Mouse (Mus musculus) lung, embryonic 14.5 days (tissue): ENCODE results near the gene Ptpn13. TPM values are rescaled to one million over a fixed set of nuclear protein-coding genes. Genes with fewer than 3 reads are reported as not detected.

ENCODE experiments used
- ATAC-seq: fragments of 200-750 bp; cut with Nextera tagmentation; 2 replicates; pipeline ENCODE4 v1.8.0; 2017; ENCODE audit warnings: mild to moderate bottlenecking, moderate TSS enrichment, moderate library complexity; ENCODE audit not compliant: insufficient read depth
- DNase-seq: peaks from one replicate; pipeline ENCODE4 v3.0.0-alpha.2; 2015
- H3K27ac ChIP-seq: fragments of 300-500 bp; sonication (generic); 2 replicates; pipeline ENCODE4 v1.5.1; 2014; ENCODE audit warnings: low read depth, mild to moderate bottlenecking, moderate library complexity
- H3K27me3 ChIP-seq: fragments of 300-500 bp; sonication (generic); 2 replicates; pipeline ENCODE4 v1.6.1; 2014; ENCODE audit warnings: low read length, control low read depth; ENCODE audit not compliant: insufficient read depth
- H3K36me3 ChIP-seq: fragments of 300-500 bp; sonication (generic); 2 replicates; pipeline ENCODE4 v1.6.1; 2014; ENCODE audit warnings: control low read depth; ENCODE audit not compliant: insufficient read depth
- H3K4me1 ChIP-seq: fragments of 300-500 bp; sonication (generic); 2 replicates; pipeline ENCODE4 v1.6.1; 2014; ENCODE audit warnings: antibody characterized with exemption, control low read depth; ENCODE audit not compliant: insufficient read depth
- H3K4me2 ChIP-seq: fragments of 300-500 bp; sonication (generic); 2 replicates; pipeline ENCODE4 v1.6.1; 2014; ENCODE audit warnings: mild to moderate bottlenecking
- H3K4me3 ChIP-seq: fragments of 300-500 bp; sonication (generic); 2 replicates; pipeline ENCODE4 v1.5.1; 2014; ENCODE audit warnings: low read depth, low read length
- H3K9ac ChIP-seq: fragments of 300-500 bp; sonication (generic); 2 replicates; pipeline ENCODE4 v1.6.1; 2014
- H3K9me3 ChIP-seq: fragments of 300-500 bp; sonication (generic); 2 replicates; pipeline ENCODE4 v1.6.1; 2016; ENCODE audit warnings: low read depth, low read length, control low read depth
- CTCF ChIP-seq: IDR thresholded peaks from 2 replicates; pipeline ENCODE4 v1.5.1; 2016; ENCODE audit warnings: antibody characterized with exemption, low read depth
- WGBS: fragments of 180-500 bp; shearing (Covaris S2); extraction: QIAGEN DNeasy Blood & Tissue Kit; methylation state at CpG from one replicate; pipeline ENCODE4 v1.1.7; 2014; 5-methylcytosine and 5-hydroxymethylcytosine counted together
- polyA plus RNA-seq: library from polyadenylated mRNA; unstranded; fragments of >200 nt; fragmentation: Nextera tagmentation; extraction: Ambion mirVana; gene quantifications from 2 replicates; pipeline ENCODE4 v1.2.1, GENCODE M21; 2014

Ptpn13 gene
- 15.7 and 16.2 TPM in 2 replicates for polyA plus RNA-seq

DNA sequence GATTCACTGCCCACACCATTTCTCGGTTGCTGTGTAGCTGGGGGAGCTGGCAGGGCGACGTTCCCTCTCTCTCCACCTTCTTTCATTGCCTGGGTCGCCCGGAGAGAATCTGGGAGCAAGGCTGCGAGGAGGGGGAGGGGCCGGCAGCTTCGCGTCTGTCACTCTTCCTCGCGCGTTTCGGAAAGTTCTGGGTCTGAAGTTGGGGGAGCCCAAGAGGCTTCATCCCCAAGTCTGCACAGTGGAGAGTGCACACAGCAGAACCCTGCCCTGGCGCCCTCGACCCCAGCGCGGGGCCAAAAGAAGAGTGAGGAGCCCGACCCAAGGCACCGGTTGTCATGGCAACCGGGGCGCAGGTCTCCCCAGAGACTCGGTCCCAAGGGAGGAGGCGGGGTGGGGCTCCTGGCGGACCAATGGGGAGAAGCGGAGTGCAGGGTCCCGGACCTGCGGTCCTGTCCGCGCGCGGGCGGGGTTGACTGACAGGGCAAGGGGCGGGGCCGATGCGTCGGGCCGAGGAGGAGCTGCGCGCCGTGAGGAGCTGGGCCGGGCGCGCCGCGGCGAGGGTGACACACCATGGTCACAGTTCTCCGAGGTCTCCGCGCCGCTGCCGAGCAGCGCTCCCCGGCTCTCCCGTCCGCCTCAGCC, at the start of gene Ptpn13:
Ptpn13 (plus strand) TSS at position 515 of the 642 bp plus-strand sequence.
- H3K4me3 ChIP-seq: peak within 1 kb of the TSS; percentile 84
- H3K36me3 ChIP-seq: no peaks in the 10 kb centered on the region
- DNase-seq (peak; percentile 97), ATAC-seq (peak; percentile 99)
- WGBS: 2% methylated on average over 43 of the region's 55 CpGs
- H3K9ac ChIP-seq: peak within 1 kb of the TSS; percentile 85
- H3K27me3 ChIP-seq: no peaks in the 10 kb centered on the region
- H3K27ac ChIP-seq: peak within 1 kb of the TSS; percentile 80
- TF ChIP-seq CTCF: no peak; the same call in 1 of the 2 replicates
- peak within 1 kb of the TSS; percentile 79 for H3K4me2 ChIP-seq
- H3K4me1 ChIP-seq: peaks cover 12% of the 10 kb centered on the region
- no peaks in the 10 kb centered on the region for H3K9me3 ChIP-seq

DNA sequence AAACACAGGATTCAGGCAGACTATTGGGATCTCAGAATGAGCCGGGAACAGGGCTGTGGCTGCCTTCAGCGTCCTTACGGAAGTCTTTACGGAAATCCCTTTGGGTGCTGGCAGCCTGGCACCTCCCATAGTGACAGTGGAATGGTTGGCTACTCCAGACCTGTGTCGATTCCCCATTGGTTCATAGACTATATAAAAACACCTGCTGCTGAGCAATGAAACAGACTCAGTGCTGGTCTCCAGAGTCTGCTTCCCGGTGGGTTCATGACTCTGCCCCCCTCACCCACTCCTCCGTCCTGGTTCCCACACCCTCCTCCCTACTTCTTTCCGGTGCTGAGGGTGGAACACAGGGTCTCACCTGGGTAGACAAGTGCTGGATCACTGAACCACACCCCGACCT, 49.8 kb upstream of the Ptpn13 start:
- ATAC-seq: no peak
- Histone ChIP-seq H3K36me3 (no peaks in the 10 kb centered on the region), H3K4me3 (no peak overlapping the region), H3K27me3 (no peaks in the 10 kb centered on the region), H3K4me2 (no peak overlapping the region), H3K9ac (no peak overlapping the region), H3K4me1 (no peaks in the 10 kb centered on the region), H3K9me3 (no peaks in the 10 kb centered on the region), H3K27ac (no peak overlapping the region)
- WGBS: 84% methylated on average over 9 of the region's 9 CpGs
- DNase-seq: no peak
- no peak for TF ChIP-seq CTCF

DNA sequence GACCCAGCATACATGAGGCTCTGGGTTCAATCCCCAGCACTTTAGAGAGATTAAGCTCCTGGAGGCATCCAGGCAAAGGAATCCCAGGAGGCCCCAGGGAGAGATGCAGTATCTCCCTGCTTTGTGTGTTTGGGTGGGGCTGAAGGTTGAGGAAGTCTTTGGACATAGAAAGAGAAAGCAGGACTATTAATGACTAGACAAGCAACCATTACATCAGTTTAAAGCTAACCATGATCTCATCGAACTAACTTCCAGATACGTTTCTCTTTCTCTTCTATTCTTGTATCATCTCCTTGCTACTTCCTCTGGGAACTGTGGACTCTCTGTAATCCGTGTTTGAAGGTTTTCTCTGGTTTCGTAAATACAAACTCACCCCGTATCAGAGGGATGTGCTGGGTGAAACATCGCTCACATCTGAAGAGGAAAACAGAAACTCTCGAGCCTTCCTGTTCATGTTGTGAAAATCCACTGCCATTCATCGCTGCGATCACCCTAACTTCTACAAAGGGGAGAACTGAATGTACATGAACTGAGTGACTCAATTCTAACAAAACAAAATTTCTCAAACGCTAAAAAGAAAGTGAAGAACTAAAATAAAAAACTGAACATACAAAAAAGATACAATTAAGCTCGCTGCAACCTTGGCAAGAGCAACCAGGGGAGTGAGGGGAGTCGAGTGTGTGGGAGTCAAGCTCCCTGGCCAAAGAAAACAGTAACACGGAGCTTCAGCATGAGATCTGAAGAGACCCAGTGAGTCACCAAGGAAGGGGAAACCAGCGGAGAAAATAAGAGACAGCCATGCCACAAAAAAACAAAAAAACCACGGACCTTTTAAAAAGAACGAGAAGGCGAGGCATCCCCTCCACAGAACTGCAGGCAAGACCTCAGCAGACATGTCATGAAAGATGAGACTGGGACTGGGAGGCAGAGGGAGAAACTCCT, 48.4 kb upstream of the Ptpn13 start:
- Histone ChIP-seq H3K9me3 (no peaks in the 10 kb centered on the region), H3K9ac (no peak overlapping the region), H3K4me2 (0 out of 2 replicates have a peak overlapping the region, but pooled peaks have one; percentile 1), H3K36me3 (no peaks in the 10 kb centered on the region), H3K27me3 (no peaks in the 10 kb centered on the region), H3K4me1 (no peaks in the 10 kb centered on the region), H3K4me3 (no peak overlapping the region), H3K27ac (peak overlapping the region; percentile 33; the same call in 1 of the 2 replicates)
- DNase-seq (peak; percentile 36), ATAC-seq (no peak)
- TF ChIP-seq CTCF: no peak
- WGBS: 48% methylated on average over 17 of the region's 17 CpGs

DNA sequence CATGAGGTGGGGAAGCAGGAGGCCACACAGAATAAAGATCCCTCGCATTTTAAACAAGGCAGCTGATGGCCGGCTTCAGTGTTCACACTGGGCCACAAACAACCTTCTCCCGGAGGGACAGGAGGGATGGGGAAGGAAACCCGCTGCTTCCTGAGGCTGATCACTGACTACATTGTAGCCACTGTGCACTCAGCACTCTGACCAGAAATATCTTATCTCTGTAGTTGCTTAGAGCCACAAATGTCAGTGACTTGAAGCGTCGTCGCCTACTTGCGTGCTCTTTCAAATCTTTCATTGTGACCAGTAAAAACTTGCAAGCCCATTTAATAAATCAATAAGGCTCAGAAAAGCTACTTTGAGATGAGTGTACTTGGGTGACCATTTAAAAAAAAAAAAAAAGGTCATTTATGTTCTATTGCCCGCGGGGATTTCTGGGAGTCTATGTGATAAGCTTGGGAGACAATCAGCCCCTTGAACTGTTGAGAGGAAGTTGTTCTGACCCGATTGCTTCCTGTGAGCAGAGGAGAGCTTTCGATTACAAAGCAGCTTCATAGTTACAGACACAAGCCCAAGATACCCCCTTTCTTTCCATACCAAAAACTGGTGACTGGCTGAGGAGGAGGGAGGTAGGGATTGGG, 47.4 kb upstream of the Ptpn13 start:
- H3K4me2 ChIP-seq: no peak overlapping the region
- DNase-seq (no peak), ATAC-seq (no peak)
- H3K4me3 ChIP-seq: no peak overlapping the region
- 37% methylated on average over 12 of the region's 12 CpGs for WGBS
- H3K9ac ChIP-seq: no peak overlapping the region
- no peaks in the 10 kb centered on the region for H3K27me3 ChIP-seq
- peak overlapping the region; percentile 33; the same call in 1 of the 2 replicates for H3K27ac ChIP-seq
- H3K4me1 ChIP-seq: no peaks in the 10 kb centered on the region
- no peaks in the 10 kb centered on the region for H3K36me3 ChIP-seq
- H3K9me3 ChIP-seq: no peaks in the 10 kb centered on the region
- no peak for TF ChIP-seq CTCF

DNA sequence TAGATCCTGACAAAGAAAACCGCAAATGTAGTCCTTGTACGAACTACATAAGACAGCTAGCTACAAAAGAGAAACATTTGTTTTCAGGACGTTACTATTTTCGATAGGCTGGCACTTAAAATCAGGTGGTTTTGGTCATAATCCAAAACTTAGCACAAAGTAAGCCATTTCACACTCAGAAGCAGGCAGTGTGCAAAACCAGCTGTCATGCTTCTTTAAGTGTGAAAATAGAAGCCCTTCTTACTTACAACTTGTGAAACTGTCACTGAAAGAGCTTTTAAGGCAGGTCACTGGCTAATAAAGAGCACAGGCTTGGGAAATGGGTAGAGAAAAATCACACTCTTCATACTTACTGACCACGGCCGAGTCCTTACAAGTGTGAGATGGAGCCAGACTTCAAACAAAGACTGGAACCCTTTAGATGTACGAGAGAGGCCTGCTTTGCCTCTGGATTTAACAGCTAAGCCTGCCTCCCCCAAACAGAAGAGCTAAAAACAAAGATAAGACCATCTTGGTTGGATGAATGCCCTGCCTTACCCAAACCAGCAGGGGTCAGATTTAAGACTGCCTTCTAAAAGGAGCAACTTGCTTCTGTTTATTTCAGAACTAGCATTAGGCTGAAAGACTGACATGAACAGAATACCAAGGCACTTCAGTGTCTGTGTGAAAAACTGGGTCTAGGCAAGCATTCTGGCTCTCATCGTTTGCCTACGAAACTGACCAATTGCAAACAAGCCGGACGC, 44.0 kb upstream of the Ptpn13 start:
- Histone ChIP-seq H3K27me3 (no peaks in the 10 kb centered on the region), H3K9ac (no peak overlapping the region), H3K36me3 (no peaks in the 10 kb centered on the region), H3K9me3 (no peaks in the 10 kb centered on the region), H3K4me1 (no peaks in the 10 kb centered on the region), H3K4me2 (no peak overlapping the region), H3K4me3 (no peak overlapping the region), H3K27ac (peak overlapping the region; percentile 2; the same call in 1 of the 2 replicates)
- peak; percentile 47 for TF ChIP-seq CTCF
- DNase-seq (peak; percentile 61), ATAC-seq (no peak)
- 61% methylated on average over 11 of the region's 11 CpGs for WGBS

DNA sequence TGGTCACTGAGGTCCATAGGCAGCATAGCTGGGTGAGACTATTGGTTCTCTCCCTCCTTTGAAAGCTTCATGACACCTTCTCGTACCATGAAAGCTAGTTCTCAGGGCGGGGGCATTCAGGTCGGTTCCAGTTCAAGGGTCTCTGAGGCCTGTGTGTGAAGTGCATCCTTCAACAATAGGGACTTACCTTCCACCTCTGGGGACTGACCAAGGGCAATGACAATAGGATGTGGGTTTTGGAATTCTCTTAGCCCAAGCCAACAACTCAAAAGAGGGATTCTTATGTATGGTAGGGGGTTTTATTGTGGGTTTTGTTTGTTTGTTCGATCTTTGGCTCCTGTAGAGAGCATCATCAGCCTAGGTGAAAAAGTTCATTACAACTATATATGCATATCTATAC, 42.0 kb upstream of the Ptpn13 start:
- no peak overlapping the region for H3K9ac ChIP-seq
- DNase-seq (no peak), ATAC-seq (no peak)
- H3K9me3 ChIP-seq: no peaks in the 10 kb centered on the region
- H3K36me3 ChIP-seq: no peaks in the 10 kb centered on the region
- H3K27ac ChIP-seq: no peak overlapping the region
- H3K27me3 ChIP-seq: no peaks in the 10 kb centered on the region
- no peak overlapping the region for H3K4me3 ChIP-seq
- no peak overlapping the region for H3K4me2 ChIP-seq
- peaks cover 14% of the 10 kb centered on the region for H3K4me1 ChIP-seq
- no peak for TF ChIP-seq CTCF
- WGBS: 88% methylated on average over 4 of the region's 4 CpGs
